Mouse (Mus musculus): ENCODE measurements around the gene Tmem198.

DNA sequence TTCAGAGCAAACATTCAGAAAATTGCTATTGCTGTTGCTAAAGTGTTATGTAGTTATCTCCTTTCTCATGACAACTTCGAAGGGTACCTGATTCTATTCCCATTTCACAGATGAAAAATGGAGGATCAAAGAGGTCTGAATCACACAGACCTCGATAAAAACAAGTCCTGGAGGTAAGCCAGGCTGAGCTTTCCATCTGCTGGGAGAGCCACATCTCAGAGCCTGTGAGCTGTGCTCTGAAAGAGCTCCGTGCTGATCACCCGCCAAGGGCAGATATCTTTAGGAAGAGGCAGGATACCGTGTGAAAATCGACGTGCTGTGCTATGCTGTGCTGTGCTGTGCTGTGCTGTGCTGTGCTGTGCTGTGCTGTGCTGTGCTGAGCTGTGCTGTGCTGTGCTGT is 19.0 kb upstream of the Tmem198 start:
- TF ChIP-seq EP300 (IDR thresholded peaks at IDR 0.05; ENCODE audit: insufficient read depth, low read depth, low read length) (no peak), POLR2A (IDR thresholded peaks at IDR 0.05; ENCODE audit: insufficient read depth, low read length) (no peak)
